Mouse (Mus musculus) embryonic facial prominence, embryonic 12.5 days (tissue): ENCODE measurements around the gene Ccnt1. TPM values are rescaled to one million over a fixed set of nuclear protein-coding genes. Genes with fewer than 3 reads are reported as not detected.

Experiments used
- ATAC-seq: fragments of 200-750 bp; cut with Nextera tagmentation; 2 replicates; pipeline ENCODE4 v1.8.0; 2017; ENCODE audit not compliant: insufficient number of reproducible peaks, insufficient read depth, low FRiP score, low TSS enrichment
- H3K27ac ChIP-seq: fragments of 300-500 bp; sonication (generic); 2 replicates; pipeline ENCODE4 v1.5.1; 2016; ENCODE audit warnings: mild to moderate bottlenecking
- H3K27me3 ChIP-seq: fragments of 300-500 bp; sonication (generic); 2 replicates; pipeline ENCODE4 v1.6.1; 2016; ENCODE audit warnings: mild to moderate bottlenecking, moderate library complexity
- H3K36me3 ChIP-seq: fragments of 300-500 bp; sonication (generic); 2 replicates; pipeline ENCODE4 v1.6.1; 2016; ENCODE audit warnings: mild to moderate bottlenecking
- H3K4me1 ChIP-seq: fragments of 300-500 bp; sonication (generic); 2 replicates; pipeline ENCODE4 v1.6.1; 2016
- H3K4me2 ChIP-seq: fragments of 300-500 bp; sonication (generic); replicated peaks from 2 replicates; pipeline ENCODE4 v1.6.1; 2016; ENCODE audit warnings: mild to moderate bottlenecking, moderate library complexity
- H3K4me3 ChIP-seq: fragments of 300-500 bp; sonication (generic); 2 replicates; pipeline ENCODE4 v1.5.1; 2016; ENCODE audit warnings: mild to moderate bottlenecking
- H3K9ac ChIP-seq: fragments of 300-500 bp; sonication (generic); 2 replicates; pipeline ENCODE4 v1.6.1; 2016; ENCODE audit warnings: mild to moderate bottlenecking, moderate library complexity
- H3K9me3 ChIP-seq: fragments of 300-500 bp; sonication (generic); 2 replicates; pipeline ENCODE4 v1.6.1; 2016; ENCODE audit warnings: mild to moderate bottlenecking, moderate library complexity
- WGBS: fragments of 180-500 bp; shearing (Covaris S2); methylation state at CpG from one replicate; pipeline ENCODE4 v1.1.7; 2016; 5-methylcytosine and 5-hydroxymethylcytosine counted together
- microRNA-seq: library from miRNA; unstranded; fragments of <30 nt; microRNA quantifications from one replicate; pipeline ENCODE4, GENCODE M21; 2017
- polyA plus RNA-seq: library from polyadenylated mRNA; unstranded; fragments of >200 nt; fragmentation: Nextera tagmentation; extraction: Ambion mirVana; gene quantifications from 2 replicates; pipeline ENCODE4 v1.2.1, GENCODE M21; 2016

Gene Ccnt1
- polyA plus RNA-seq, 1 experiment from 2014 or later = 58.0 TPM

GRCm38 (mm10) chr15:98503317-98503716 is 67.4 kb downstream of the Ccnt1 start:
- 0 out of 2 replicates have a peak, but pooled peaks cover 3% of the 10 kb centered on the region for H3K27me3 ChIP-seq
- H3K36me3 ChIP-seq = no peaks in the 10 kb centered on the region
- no peak overlapping the region for H3K4me2 ChIP-seq
- H3K4me3 ChIP-seq = no peak overlapping the region
- H3K4me1 ChIP-seq = 0 out of 2 replicates have a peak, but pooled peaks cover 3% of the 10 kb centered on the region
- 85% methylated on average over 3 of the region's 3 CpGs for WGBS
- no peak overlapping the region for H3K27ac ChIP-seq
- H3K9me3 ChIP-seq = no peaks in the 10 kb centered on the region
- no peak overlapping the region for H3K9ac ChIP-seq
- ATAC-seq = no peak

- 90% methylated on average over 17 of the region's 17 CpGs for WGBS
Measured at GRCm38 (mm10) chr15:98497631-98498030, 73.1 kb downstream of the Ccnt1 start.

GRCm38 (mm10) chr15:98492102-98492501 is 78.6 kb downstream of the Ccnt1 start, which contains the start of gene Olfr279:
Gene Olfr279 (plus strand): TSS chr15:98492402.
- no peaks in the 10 kb centered on the region; the same call in 1 of the 2 replicates for H3K9me3 ChIP-seq
- H3K4me2 ChIP-seq = no peak within 1 kb of the TSS
- no peaks in the 10 kb centered on the region for H3K27me3 ChIP-seq
- no peaks in the 10 kb centered on the region for H3K36me3 ChIP-seq
- no peak for ATAC-seq
- no peaks in the 10 kb centered on the region for H3K4me1 ChIP-seq
- no peak within 1 kb of the TSS for H3K9ac ChIP-seq
- no peak within 1 kb of the TSS for H3K27ac ChIP-seq
- no peak within 1 kb of the TSS for H3K4me3 ChIP-seq
- WGBS = 36% methylated on average over 4 of the region's 4 CpGs

More at GRCm38 (mm10) chr15:98497631-98498030, 73.1 kb downstream of the Ccnt1 start:
- no peak overlapping the region for H3K4me3 ChIP-seq
- H3K4me1 ChIP-seq = no peaks in the 10 kb centered on the region
- H3K4me2 ChIP-seq = no peak overlapping the region
- no peak overlapping the region for H3K27ac ChIP-seq
- no peaks in the 10 kb centered on the region for H3K36me3 ChIP-seq
- no peak for ATAC-seq
- no peaks in the 10 kb centered on the region for H3K9me3 ChIP-seq
- H3K9ac ChIP-seq = no peak overlapping the region
- no peaks in the 10 kb centered on the region for H3K27me3 ChIP-seq

- no peak for ATAC-seq
- Histone ChIP-seq H3K9me3 (no peaks in the 10 kb centered on the region; the same call in 1 of the 2 replicates), H3K9ac (no peak overlapping the region), H3K27ac (no peak overlapping the region), H3K4me3 (no peak overlapping the region), H3K4me2 (no peak overlapping the region), H3K4me1 (no peaks in the 10 kb centered on the region), H3K36me3 (no peaks in the 10 kb centered on the region), H3K27me3 (no peaks in the 10 kb centered on the region)
- WGBS = 81% methylated on average over 2 of the region's 2 CpGs
Measured at GRCm38 (mm10) chr15:98491332-98491731, 79.4 kb downstream of the Ccnt1 start.

Small RNAs within 50 kb of the gene (microRNA-seq; reads per million reads assigned to microRNA genes)
- gene Mir1291 = 2.0 reads per million, percentile 5 among the genes with 10 or more reads in this experiment

Other genes with a start within 250 kb of the Ccnt1 start
- not detected in 2 replicates for gene Olfr284, start 229.9 kb downstream of the Ccnt1 start, polyA plus RNA-seq
- 0.10 TPM in 1 of 2 replicates, not detected in the other for gene Olfr283, start 190.0 kb downstream of the Ccnt1 start, polyA plus RNA-seq
- not detected in 2 replicates for gene Olfr282, start 139.7 kb downstream of the Ccnt1 start, polyA plus RNA-seq
- gene Olfr281, start 118.3 kb downstream of the Ccnt1 start, polyA plus RNA-seq = 0.05 TPM in 1 of 2 replicates, not detected in the other
- gene OR5BS1P, start 101.0 kb downstream of the Ccnt1 start, polyA plus RNA-seq = not detected in 2 replicates
- not detected in 2 replicates for gene Lalba, start 88.2 kb downstream of the Ccnt1 start, polyA plus RNA-seq
- gene Olfr279, start 78.5 kb downstream of the Ccnt1 start, polyA plus RNA-seq = 0.12 TPM in 1 of 2 replicates, not detected in the other
- 175 and 177 TPM in 2 replicates for gene Kansl2, start 36.7 kb downstream of the Ccnt1 start, polyA plus RNA-seq
- not detected in 2 replicates for gene 4930415O20Rik, start 81 bp upstream of the Ccnt1 start, polyA plus RNA-seq
- gene Adcy6, start 39.2 kb upstream of the Ccnt1 start, polyA plus RNA-seq = 18.7 and 22.2 TPM in 2 replicates
- gene Cacnb3, start 59.9 kb upstream of the Ccnt1 start, polyA plus RNA-seq = 64.5 and 72.8 TPM in 2 replicates
- 28.8 and 29.8 TPM in 2 replicates for gene Ddx23, start 92.0 kb upstream of the Ccnt1 start, polyA plus RNA-seq
- 0.57 and 0.91 TPM in 2 replicates for gene Rnd1, start 106.5 kb upstream of the Ccnt1 start, polyA plus RNA-seq
- 1.1 and 1.2 TPM in 2 replicates for gene Ccdc65, start 137.3 kb upstream of the Ccnt1 start, polyA plus RNA-seq
- 25.1 and 26.3 TPM in 2 replicates for gene Fkbp11, start 157.3 kb upstream of the Ccnt1 start, polyA plus RNA-seq
- 51.2 and 52.1 TPM in 2 replicates for gene Arf3, start 192.3 kb upstream of the Ccnt1 start, polyA plus RNA-seq
- gene Wnt10b, start 207.2 kb upstream of the Ccnt1 start, polyA plus RNA-seq = 1.5 and 1.7 TPM in 2 replicates
- gene Wnt1, start 218.9 kb upstream of the Ccnt1 start, polyA plus RNA-seq = 0.13 and 0.38 TPM in 2 replicates
- 0.04 TPM in 1 of 2 replicates, not detected in the other for gene Ddn, start 238.6 kb upstream of the Ccnt1 start, polyA plus RNA-seq